Mouse (Mus musculus) spleen, postnatal 10 days (tissue): ENCODE results near the gene Rnf213.

ENCODE experiments used
- DNase-seq, 2 experiments: peaks; one replicate each; pipeline ENCODE4 v3.0.0; 2021 to 2022; ENCODE audit warnings: low spot score in 2 of 2

Gene Rnf213

GRCm38 (mm10) chr11:119514967-119515636, 122.2 kb downstream of the Rnf213 start:
- no peak for DNase-seq

GRCm38 (mm10) chr11:119515823-119516676, 123.2 kb downstream of the Rnf213 start:
- DNase-seq = no peak

- no peak for DNase-seq
Measured at GRCm38 (mm10) chr11:119516677-119517361, 123.9 kb downstream of the Rnf213 start.

- DNase-seq = no peak
Measured at GRCm38 (mm10) chr11:119519387-119519786, 126.5 kb downstream of the Rnf213 start.

GRCm38 (mm10) chr11:119520005-119520712, 127.3 kb downstream of the Rnf213 start:
- DNase-seq = no peak

GRCm38 (mm10) chr11:119520713-119521063, 127.8 kb downstream of the Rnf213 start:
- no peak for DNase-seq

- DNase-seq = no peak
Measured at GRCm38 (mm10) chr11:119521920-119522710, 129.2 kb downstream of the Rnf213 start.

GRCm38 (mm10) chr11:119522779-119523178, 129.9 kb downstream of the Rnf213 start:
- no peak for DNase-seq

GRCm38 (mm10) chr11:119523392-119523791, 130.5 kb downstream of the Rnf213 start:
- DNase-seq = no peak

- DNase-seq = peak; percentile 51 to 85
Measured at GRCm38 (mm10) chr11:119524545-119524949, 131.6 kb downstream of the Rnf213 start.

GRCm38 (mm10) chr11:119526068-119526966, 133.4 kb downstream of the Rnf213 start:
- no peak for DNase-seq

- no peak for DNase-seq
Measured at GRCm38 (mm10) chr11:119528930-119529329, 136.0 kb downstream of the Rnf213 start.

- no peak for DNase-seq
Measured at GRCm38 (mm10) chr11:119532460-119532859, 139.6 kb downstream of the Rnf213 start.

GRCm38 (mm10) chr11:119533745-119534144, 140.8 kb downstream of the Rnf213 start:
- DNase-seq = no peak
